Mouse (Mus musculus): ENCODE measurements at regions not wholly inside any gene's neighbourhood (a gene's known extent, or its start where the extent isn't known, plus 50 kb on each side); places are given as distances from the start of the nearest gene placed in this dataset.

- no peak overlapping the region for H3K9ac ChIP-seq
- DNase-seq (peak; percentile 7), ATAC-seq (no peak)
- no peak overlapping the region for H3K4me2 ChIP-seq (ENCODE audit: low read depth)
- H3K4me3 ChIP-seq (ENCODE audit: low read depth, low read length): no peak overlapping the region
- no peak for TF ChIP-seq CTCF (IDR thresholded peaks at IDR 0.05; ENCODE audit: low read depth)
- no peaks in the 10 kb centered on the region for H3K9me3 ChIP-seq (ENCODE audit: low read length)
- 30% methylated on average over 4 of the region's 4 CpGs for WGBS
- H3K27ac ChIP-seq (ENCODE audit: low read depth, low read length): no peak overlapping the region
- no peaks in the 10 kb centered on the region for H3K4me1 ChIP-seq (ENCODE audit: insufficient read depth)
- H3K36me3 ChIP-seq (ENCODE audit: insufficient read depth): no peaks in the 10 kb centered on the region
- H3K27me3 ChIP-seq (ENCODE audit: insufficient read depth, low read length): no peaks in the 10 kb centered on the region
Observed at GRCm38 (mm10) chr3:115207072-115207471, 303.2 kb downstream of the Olfm3 start.

GRCm38 (mm10) chr3:115211841-115212240 lies 308.0 kb downstream of the Olfm3 start:
- Histone ChIP-seq H3K9ac (no peak overlapping the region), H3K4me2 (ENCODE audit: low read depth) (no peak overlapping the region), H3K36me3 (ENCODE audit: insufficient read depth) (no peaks in the 10 kb centered on the region), H3K9me3 (ENCODE audit: low read length) (no peaks in the 10 kb centered on the region), H3K4me3 (ENCODE audit: low read depth, low read length) (no peak overlapping the region), H3K27ac (ENCODE audit: low read depth, low read length) (no peak overlapping the region), H3K4me1 (ENCODE audit: insufficient read depth) (no peaks in the 10 kb centered on the region), H3K27me3 (ENCODE audit: insufficient read depth, low read length) (no peaks in the 10 kb centered on the region)
- TF ChIP-seq CTCF (IDR thresholded peaks at IDR 0.05; ENCODE audit: low read depth): no peak
- WGBS: 81% methylated on average over 1 of the region's 1 CpGs
- ATAC-seq (no peak), DNase-seq (no peak)

- ATAC-seq (no peak), DNase-seq (no peak)
- Histone ChIP-seq H3K27me3 (ENCODE audit: insufficient read depth, low read length) (no peaks in the 10 kb centered on the region), H3K4me2 (ENCODE audit: low read depth) (no peak overlapping the region), H3K9ac (no peak overlapping the region), H3K9me3 (ENCODE audit: low read length) (no peaks in the 10 kb centered on the region), H3K4me1 (ENCODE audit: insufficient read depth) (no peaks in the 10 kb centered on the region), H3K4me3 (ENCODE audit: low read depth, low read length) (no peak overlapping the region), H3K27ac (ENCODE audit: low read depth, low read length) (no peak overlapping the region), H3K36me3 (ENCODE audit: insufficient read depth) (no peaks in the 10 kb centered on the region)
- WGBS: 35% methylated on average over 2 of the region's 2 CpGs
- TF ChIP-seq CTCF (IDR thresholded peaks at IDR 0.05; ENCODE audit: low read depth): no peak
Observed at GRCm38 (mm10) chr3:115213477-115213876, 309.6 kb downstream of the Olfm3 start.

- 36% methylated on average over 2 of the region's 2 CpGs for WGBS
- Histone ChIP-seq H3K27me3 (ENCODE audit: insufficient read depth, low read length) (no peaks in the 10 kb centered on the region), H3K36me3 (ENCODE audit: insufficient read depth) (no peaks in the 10 kb centered on the region), H3K4me2 (ENCODE audit: low read depth) (no peak overlapping the region), H3K4me3 (ENCODE audit: low read depth, low read length) (no peak overlapping the region), H3K9ac (no peak overlapping the region), H3K4me1 (ENCODE audit: insufficient read depth) (no peaks in the 10 kb centered on the region), H3K27ac (ENCODE audit: low read depth, low read length) (no peak overlapping the region), H3K9me3 (ENCODE audit: low read length) (no peaks in the 10 kb centered on the region)
- DNase-seq (no peak), ATAC-seq (peak; percentile 78; the same call in 1 of the 2 replicates)
- TF ChIP-seq CTCF (IDR thresholded peaks at IDR 0.05; ENCODE audit: low read depth): no peak
Observed at GRCm38 (mm10) chr3:115240497-115240896, 336.6 kb downstream of the Olfm3 start.

- TF ChIP-seq CTCF (IDR thresholded peaks at IDR 0.05; ENCODE audit: low read depth): no peak
- ATAC-seq: peak; percentile 89
- Histone ChIP-seq H3K27ac (ENCODE audit: low read depth, low read length) (no peak overlapping the region), H3K36me3 (ENCODE audit: insufficient read depth) (no peaks in the 10 kb centered on the region), H3K9ac (no peak overlapping the region), H3K4me3 (ENCODE audit: low read depth, low read length) (no peak overlapping the region), H3K9me3 (ENCODE audit: low read length) (no peaks in the 10 kb centered on the region), H3K4me2 (ENCODE audit: low read depth) (no peak overlapping the region), H3K4me1 (ENCODE audit: insufficient read depth) (no peaks in the 10 kb centered on the region), H3K27me3 (ENCODE audit: insufficient read depth, low read length) (no peaks in the 10 kb centered on the region)
- WGBS: 45% methylated on average over 8 of the region's 8 CpGs
- DNase-seq: peak; percentile 63
Observed at GRCm38 (mm10) chr3:115252618-115253379, 348.9 kb downstream of the Olfm3 start.

GRCm38 (mm10) chr3:115276207-115276606 lies 372.3 kb downstream of the Olfm3 start:
- Histone ChIP-seq H3K9ac (no peak overlapping the region), H3K4me3 (ENCODE audit: low read depth, low read length) (no peak overlapping the region), H3K9me3 (ENCODE audit: low read length) (no peaks in the 10 kb centered on the region), H3K4me2 (ENCODE audit: low read depth) (no peak overlapping the region), H3K27me3 (ENCODE audit: insufficient read depth, low read length) (no peaks in the 10 kb centered on the region), H3K36me3 (ENCODE audit: insufficient read depth) (no peaks in the 10 kb centered on the region), H3K27ac (ENCODE audit: low read depth, low read length) (no peak overlapping the region), H3K4me1 (ENCODE audit: insufficient read depth) (no peaks in the 10 kb centered on the region)
- no peak for ATAC-seq
- WGBS: 74% methylated on average over 3 of the region's 3 CpGs
- DNase-seq: no peak
- TF ChIP-seq CTCF (IDR thresholded peaks at IDR 0.05; ENCODE audit: low read depth): no peak

- Histone ChIP-seq H3K9me3 (ENCODE audit: low read length) (no peaks in the 10 kb centered on the region), H3K4me3 (ENCODE audit: low read depth, low read length) (no peak overlapping the region), H3K4me1 (ENCODE audit: insufficient read depth) (no peaks in the 10 kb centered on the region), H3K9ac (no peak overlapping the region), H3K36me3 (ENCODE audit: insufficient read depth) (no peaks in the 10 kb centered on the region), H3K4me2 (ENCODE audit: low read depth) (no peak overlapping the region), H3K27ac (ENCODE audit: low read depth, low read length) (no peak overlapping the region), H3K27me3 (ENCODE audit: insufficient read depth, low read length) (no peaks in the 10 kb centered on the region)
- no peak for DNase-seq
- TF ChIP-seq CTCF (IDR thresholded peaks at IDR 0.05; ENCODE audit: low read depth): no peak
- 76% methylated on average over 1 of the region's 1 CpGs for WGBS
- ATAC-seq: no peak
Observed at GRCm38 (mm10) chr3:115281233-115281632, 377.4 kb downstream of the Olfm3 start.
